Mouse (Mus musculus) neural tube, embryonic 13.5 days (tissue): ENCODE data around the gene Pdzk1. TPM values are rescaled to one million over a fixed set of nuclear protein-coding genes. Genes with fewer than 3 reads are reported as not detected.

ENCODE experiments used
- ATAC-seq: fragments of 200-750 bp; cut with Nextera tagmentation; 2 replicates; pipeline ENCODE4 v1.8.0; 2017; ENCODE audit warnings: low read depth, mild to moderate bottlenecking, moderate TSS enrichment, moderate library complexity
- H3K27ac ChIP-seq: fragments of 300-500 bp; sonication (generic); replicated peaks from 2 replicates; pipeline ENCODE4 v1.5.1; 2015; ENCODE audit warnings: moderate library complexity, mild to moderate bottlenecking, inconsistent platforms
- H3K27me3 ChIP-seq: fragments of 300-500 bp; sonication (generic); 2 replicates; pipeline ENCODE4 v1.6.1; 2015; ENCODE audit warnings: mild to moderate bottlenecking, inconsistent platforms
- H3K36me3 ChIP-seq: fragments of 300-500 bp; sonication (generic); 2 replicates; pipeline ENCODE4 v1.6.1; 2015; ENCODE audit warnings: mild to moderate bottlenecking, inconsistent platforms
- H3K4me1 ChIP-seq: fragments of 300-500 bp; sonication (generic); replicated peaks from 2 replicates; pipeline ENCODE4 v1.6.1; 2015; ENCODE audit warnings: inconsistent platforms
- H3K4me2 ChIP-seq: fragments of 300-500 bp; sonication (generic); 2 replicates; pipeline ENCODE4 v1.6.1; 2015; ENCODE audit warnings: inconsistent platforms, mild to moderate bottlenecking, moderate library complexity
- H3K4me3 ChIP-seq: fragments of 300-500 bp; sonication (generic); 2 replicates; pipeline ENCODE4 v1.5.1; 2015; ENCODE audit warnings: mild to moderate bottlenecking, inconsistent platforms
- H3K9ac ChIP-seq: fragments of 300-500 bp; sonication (generic); 2 replicates; pipeline ENCODE4 v1.6.1; 2015; ENCODE audit warnings: moderate library complexity, mild to moderate bottlenecking, inconsistent platforms
- H3K9me3 ChIP-seq: fragments of 300-500 bp; sonication (generic); 2 replicates; pipeline ENCODE4 v1.6.1; 2016; ENCODE audit warnings: inconsistent platforms
- WGBS: fragments of 180-500 bp; shearing (Covaris S2); methylation state at CpG from one replicate; pipeline ENCODE4 v1.1.7; 2015; 5-methylcytosine and 5-hydroxymethylcytosine counted together
- polyA plus RNA-seq: library from polyadenylated mRNA; unstranded; fragments of >200 nt; fragmentation: Nextera tagmentation; extraction: Ambion mirVana; gene quantifications from 2 replicates; pipeline ENCODE4 v1.2.1, GENCODE M21; 2015

Pdzk1 gene
- polyA plus RNA-seq, 1 experiment from 2014 or later = 0.08 TPM

GRCm38 (mm10) chr3:96814342-96814741, 14.7 kb upstream of the Pdzk1 start:
- H3K27ac ChIP-seq = no peak overlapping the region
- no peak for ATAC-seq
- H3K9ac ChIP-seq = no peak overlapping the region
- no peak overlapping the region for H3K4me2 ChIP-seq
- H3K9me3 ChIP-seq = no peaks in the 10 kb centered on the region
- no peak overlapping the region for H3K4me3 ChIP-seq
- H3K4me1 ChIP-seq = no peaks in the 10 kb centered on the region
- H3K27me3 ChIP-seq = no peaks in the 10 kb centered on the region
- H3K36me3 ChIP-seq = no peaks in the 10 kb centered on the region
- WGBS = 45% methylated on average over 6 of the region's 6 CpGs

- Histone ChIP-seq H3K27ac (no peak overlapping the region), H3K4me3 (no peak overlapping the region), H3K36me3 (no peaks in the 10 kb centered on the region), H3K4me1 (no peaks in the 10 kb centered on the region), H3K27me3 (no peaks in the 10 kb centered on the region), H3K9me3 (no peaks in the 10 kb centered on the region), H3K4me2 (no peak overlapping the region), H3K9ac (no peak overlapping the region)
- WGBS = 85% methylated on average over 6 of the region's 6 CpGs
- ATAC-seq = no peak
Measured at GRCm38 (mm10) chr3:96820116-96820915, 8.8 kb upstream of the Pdzk1 start.

GRCm38 (mm10) chr3:96821581-96821980, 7.5 kb upstream of the Pdzk1 start:
- no peak overlapping the region for H3K4me3 ChIP-seq
- 95% methylated on average over 4 of the region's 4 CpGs for whole genome bisulfite sequencing
- no peak overlapping the region for H3K9ac ChIP-seq
- no peak for ATAC-seq
- no peak overlapping the region for H3K4me2 ChIP-seq
- H3K27me3 ChIP-seq = no peaks in the 10 kb centered on the region
- H3K36me3 ChIP-seq = no peaks in the 10 kb centered on the region
- no peak overlapping the region for H3K27ac ChIP-seq
- no peaks in the 10 kb centered on the region for H3K9me3 ChIP-seq
- no peaks in the 10 kb centered on the region for H3K4me1 ChIP-seq

- Histone ChIP-seq H3K4me3 (no peak overlapping the region), H3K27me3 (no peaks in the 10 kb centered on the region), H3K4me2 (no peak overlapping the region), H3K4me1 (peaks cover 4% of the 10 kb centered on the region), H3K36me3 (no peaks in the 10 kb centered on the region), H3K9me3 (no peaks in the 10 kb centered on the region), H3K9ac (no peak overlapping the region), H3K27ac (no peak overlapping the region)
- 18% methylated on average over 3 of the region's 3 CpGs for WGBS
- ATAC-seq = no peak
Measured at GRCm38 (mm10) chr3:96823701-96824100, 5.4 kb upstream of the Pdzk1 start.

- Histone ChIP-seq H3K27ac (no peak overlapping the region), H3K9me3 (no peaks in the 10 kb centered on the region)
- 83% methylated on average over 12 of the region's 12 CpGs for WGBS
Measured at GRCm38 (mm10) chr3:96824614-96825013, 4.5 kb upstream of the Pdzk1 start.

DNA sequence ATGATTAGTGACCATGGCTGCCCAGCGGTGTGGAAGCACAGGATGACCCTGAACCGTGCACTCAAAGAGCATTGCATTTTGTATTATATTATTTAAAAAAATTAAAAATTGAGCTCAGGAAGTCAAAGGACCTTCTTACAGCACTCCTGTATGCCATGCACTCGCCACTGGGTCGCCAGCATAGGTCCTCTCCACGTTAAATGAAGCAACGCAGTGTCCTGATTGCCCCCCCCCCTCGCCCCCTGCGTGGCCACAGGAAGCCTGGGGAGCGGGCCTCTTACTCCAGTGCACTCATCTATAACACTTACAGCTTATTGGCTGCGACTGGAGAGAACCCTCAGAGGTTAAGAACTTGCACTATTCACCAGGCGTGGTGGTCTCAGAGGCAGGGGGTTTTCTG, 3.8 kb upstream of the Pdzk1 start:
- Histone ChIP-seq H3K4me2 (no peak overlapping the region), H3K9ac (no peak overlapping the region), H3K4me3 (no peak overlapping the region), H3K27me3 (no peaks in the 10 kb centered on the region), H3K9me3 (no peaks in the 10 kb centered on the region), H3K27ac (no peak overlapping the region), H3K36me3 (no peaks in the 10 kb centered on the region), H3K4me1 (peaks cover 4% of the 10 kb centered on the region)
- ATAC-seq = no peak
- WGBS = 35% methylated on average over 11 of the region's 11 CpGs

More at GRCm38 (mm10) chr3:96824614-96825013, 4.5 kb upstream of the Pdzk1 start:
- Histone ChIP-seq H3K4me1 (peaks cover 4% of the 10 kb centered on the region), H3K4me2 (no peak overlapping the region), H3K9ac (no peak overlapping the region), H3K4me3 (no peak overlapping the region), H3K36me3 (no peaks in the 10 kb centered on the region), H3K27me3 (no peaks in the 10 kb centered on the region)
- no peak for ATAC-seq

DNA sequence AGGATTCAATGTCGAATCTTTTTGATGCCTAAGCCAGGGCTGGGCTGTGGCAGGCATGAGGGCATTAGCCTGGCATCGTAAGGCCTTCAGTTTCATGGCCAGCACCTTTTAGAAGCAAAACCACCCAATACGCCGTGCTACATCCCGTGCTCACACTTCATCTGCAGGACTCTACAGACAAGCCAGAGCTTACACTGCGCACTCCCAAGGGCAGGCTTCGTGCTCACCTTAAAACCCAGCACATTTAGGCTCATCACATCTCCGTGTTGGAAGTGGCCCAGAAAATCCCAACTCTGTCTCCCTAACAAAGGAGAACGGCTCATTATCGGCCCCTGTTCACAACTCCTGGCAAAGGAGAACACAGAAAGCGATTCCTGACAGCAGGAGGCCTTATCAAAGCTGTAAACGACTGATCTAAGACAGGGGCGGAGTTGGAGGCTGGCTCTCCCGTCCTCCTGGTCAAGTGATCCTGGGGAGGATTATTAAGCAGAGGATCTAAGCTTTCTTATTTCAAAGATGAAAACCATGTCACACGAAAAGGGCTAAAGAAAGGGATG, 698 bp upstream of the Pdzk1 start:
- Histone ChIP-seq H3K4me1 (peaks cover 4% of the 10 kb centered on the region), H3K27ac (no peak overlapping the region), H3K4me2 (no peak overlapping the region), H3K4me3 (no peak overlapping the region), H3K9me3 (no peaks in the 10 kb centered on the region), H3K27me3 (no peaks in the 10 kb centered on the region), H3K9ac (0 out of 2 replicates have a peak overlapping the region, but pooled peaks have one; percentile 22), H3K36me3 (no peaks in the 10 kb centered on the region)
- no peak for ATAC-seq
- WGBS = 36% methylated on average over 15 of the region's 15 CpGs

DNA sequence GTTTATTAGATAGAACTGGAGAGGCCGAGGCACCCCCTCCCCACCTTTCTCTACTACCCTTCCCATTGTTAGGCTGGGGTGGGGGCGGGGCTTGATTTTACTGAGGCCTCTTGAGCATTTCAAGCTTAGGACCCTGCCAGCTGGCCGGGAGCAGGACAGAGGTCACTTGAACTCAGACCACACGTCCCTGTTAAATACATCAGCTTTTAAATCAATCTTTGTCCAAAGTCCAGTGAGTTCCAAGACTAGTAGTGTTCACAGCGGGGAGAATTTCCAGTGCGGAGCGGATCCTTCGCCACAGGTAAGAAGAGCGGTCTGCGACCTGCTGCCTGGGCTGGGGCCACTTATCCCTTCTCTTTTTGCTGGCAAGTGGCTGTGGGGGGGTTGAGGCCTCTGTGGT, 772 bp downstream of the Pdzk1 start:
- WGBS = 65% methylated on average over 10 of the region's 10 CpGs
- no peak overlapping the region for H3K4me3 ChIP-seq
- H3K27ac ChIP-seq = no peak overlapping the region
- H3K27me3 ChIP-seq = no peaks in the 10 kb centered on the region
- ATAC-seq = no peak
- H3K36me3 ChIP-seq = no peaks in the 10 kb centered on the region
- no peak overlapping the region for H3K9ac ChIP-seq
- H3K9me3 ChIP-seq = no peaks in the 10 kb centered on the region
- peaks cover 4% of the 10 kb centered on the region for H3K4me1 ChIP-seq
- no peak overlapping the region for H3K4me2 ChIP-seq

- 37% methylated on average over 5 of the region's 5 CpGs for WGBS
- Histone ChIP-seq H3K9me3 (no peaks in the 10 kb centered on the region), H3K4me2 (no peak overlapping the region), H3K4me1 (peaks cover 4% of the 10 kb centered on the region), H3K36me3 (no peaks in the 10 kb centered on the region), H3K4me3 (no peak overlapping the region), H3K27ac (no peak overlapping the region), H3K27me3 (no peaks in the 10 kb centered on the region), H3K9ac (no peak overlapping the region)
- no peak for ATAC-seq
Measured at GRCm38 (mm10) chr3:96832930-96833329, 3.8 kb downstream of the Pdzk1 start.

- H3K9me3 ChIP-seq = no peaks in the 10 kb centered on the region
- 71% methylated on average over 7 of the region's 7 CpGs for WGBS
- no peaks in the 10 kb centered on the region for H3K27me3 ChIP-seq
- no peaks in the 10 kb centered on the region for H3K36me3 ChIP-seq
- H3K4me1 ChIP-seq = no peaks in the 10 kb centered on the region
- no peak overlapping the region for H3K27ac ChIP-seq
- ATAC-seq = no peak
- H3K4me2 ChIP-seq = no peak overlapping the region
- H3K9ac ChIP-seq = no peak overlapping the region
- H3K4me3 ChIP-seq = no peak overlapping the region
Measured at GRCm38 (mm10) chr3:96834587-96835348, 5.7 kb downstream of the Pdzk1 start.

GRCm38 (mm10) chr3:96836414-96836813, 7.3 kb downstream of the Pdzk1 start:
- no peak overlapping the region for H3K9ac ChIP-seq
- no peaks in the 10 kb centered on the region for H3K36me3 ChIP-seq
- H3K9me3 ChIP-seq = no peaks in the 10 kb centered on the region
- no peak overlapping the region for H3K4me2 ChIP-seq
- H3K4me3 ChIP-seq = no peak overlapping the region
- 68% methylated on average over 2 of the region's 2 CpGs for WGBS
- H3K27ac ChIP-seq = no peak overlapping the region
- H3K27me3 ChIP-seq = no peaks in the 10 kb centered on the region
- H3K4me1 ChIP-seq = no peaks in the 10 kb centered on the region
- no peak for ATAC-seq

GRCm38 (mm10) chr3:96838996-96839645, 10.0 kb downstream of the Pdzk1 start:
- no peak overlapping the region for H3K4me3 ChIP-seq
- no peaks in the 10 kb centered on the region for H3K27me3 ChIP-seq
- no peak overlapping the region for H3K27ac ChIP-seq
- H3K36me3 ChIP-seq = no peaks in the 10 kb centered on the region
- H3K4me1 ChIP-seq = no peaks in the 10 kb centered on the region
- no peak overlapping the region for H3K9ac ChIP-seq
- WGBS = 82% methylated on average over 7 of the region's 7 CpGs
- no peak for ATAC-seq
- no peaks in the 10 kb centered on the region for H3K9me3 ChIP-seq
- no peak overlapping the region for H3K4me2 ChIP-seq
